Mouse (Mus musculus) kidney, embryonic 14.5 days (tissue): Measurements from ENCODE around the gene Odf2. TPM values are rescaled to one million over a fixed set of nuclear protein-coding genes. Genes with fewer than 3 reads are reported as not detected.
"Not testable (repeated sequence)": the region's sequence is repeated elsewhere in the genome, so short reads cannot be mapped to it uniquely, and the experiment has no call there.

Experiments used
- ATAC-seq: fragments of 200-750 bp; cut with Nextera tagmentation; 2 replicates; pipeline ENCODE4 v1.8.0; 2017; ENCODE audit warnings: moderate number of reproducible peaks, mild to moderate bottlenecking, moderate TSS enrichment, moderate library complexity; ENCODE audit not compliant: low FRiP score, low TSS enrichment
- H3K27ac ChIP-seq: fragments of 300-500 bp; sonication (generic); 2 replicates; pipeline ENCODE4 v1.5.1; 2014; ENCODE audit warnings: low read depth, mild to moderate bottlenecking, low read length, moderate library complexity, mixed read lengths
- H3K27me3 ChIP-seq: fragments of 300-500 bp; sonication (generic); 2 replicates; pipeline ENCODE4 v1.6.1; 2014; ENCODE audit warnings: mild to moderate bottlenecking, low read length; ENCODE audit not compliant: control insufficient read depth, insufficient read depth
- H3K36me3 ChIP-seq: fragments of 300-500 bp; sonication (generic); 2 replicates; pipeline ENCODE4 v1.6.1; 2014; ENCODE audit warnings: low read length, mixed read lengths; ENCODE audit not compliant: control insufficient read depth, insufficient read depth
- H3K4me1 ChIP-seq: fragments of 300-500 bp; sonication (generic); 2 replicates; pipeline ENCODE4 v1.6.1; 2014; ENCODE audit warnings: low read length, mixed read lengths; ENCODE audit not compliant: control insufficient read depth, insufficient read depth
- H3K4me2 ChIP-seq: fragments of 300-500 bp; sonication (generic); replicated peaks from 2 replicates; pipeline ENCODE4 v1.6.1; 2014; ENCODE audit warnings: low read depth, mild to moderate bottlenecking, low read length
- H3K4me3 ChIP-seq: fragments of 300-500 bp; sonication (generic); 2 replicates; pipeline ENCODE4 v1.5.1; 2014; ENCODE audit warnings: mild to moderate bottlenecking, low read length
- H3K9ac ChIP-seq: fragments of 300-500 bp; sonication (generic); 2 replicates; pipeline ENCODE4 v1.6.1; 2014; ENCODE audit warnings: low read depth, mild to moderate bottlenecking, low read length, moderate library complexity
- H3K9me3 ChIP-seq: fragments of 300-500 bp; sonication (generic); 2 replicates; pipeline ENCODE4 v1.6.1; 2016; ENCODE audit warnings: low read length; ENCODE audit not compliant: control insufficient read depth
- WGBS: fragments of 180-500 bp; shearing (Covaris S2); extraction: QIAGEN DNeasy Blood & Tissue Kit; methylation state at CpG from one replicate; pipeline ENCODE4 v1.1.7; 2014; 5-methylcytosine and 5-hydroxymethylcytosine counted together
- polyA plus RNA-seq: library from polyadenylated mRNA; unstranded; fragments of >200 nt; fragmentation: Nextera tagmentation; extraction: Ambion mirVana; gene quantifications from 2 replicates; pipeline ENCODE4 v1.2.1, GENCODE M21; 2014

The Odf2 gene
- polyA plus RNA-seq, 1 experiment from 2014 or later = 79.9 TPM

GRCm38 (mm10) chr2:29879964-29880830 is 8.8 kb upstream of the Odf2 start:
- Histone ChIP-seq H3K9me3 (peaks cover 4% of the 10 kb centered on the region; the same call in 1 of the 2 replicates), H3K27me3 (no peaks in the 10 kb centered on the region), H3K9ac (no peak overlapping the region), H3K27ac (no peak overlapping the region), H3K4me2 (no peak overlapping the region), H3K36me3 (peaks cover 5% of the 10 kb centered on the region; the same call in 1 of the 2 replicates), H3K4me3 (no peak overlapping the region), H3K4me1 (no peaks in the 10 kb centered on the region)
- 74% methylated on average over 17 of the region's 17 CpGs for WGBS
- ATAC-seq = no peak

- not testable (repeated sequence) for H3K27ac ChIP-seq, H3K9ac ChIP-seq, H3K9me3 ChIP-seq, H3K27me3 ChIP-seq, H3K36me3 ChIP-seq, ATAC-seq, H3K4me1 ChIP-seq, H3K4me2 ChIP-seq, H3K4me3 ChIP-seq
- WGBS = 80% methylated on average over 9 of the region's 9 CpGs
Measured at GRCm38 (mm10) chr2:29886659-29887292, 2.2 kb upstream of the Odf2 start.

- peaks cover 6% of the 10 kb centered on the region for H3K4me1 ChIP-seq
- H3K4me3 ChIP-seq = peak overlapping the region; percentile 100
- peak; percentile 92 for ATAC-seq
- 1% methylated on average over 48 of the region's 61 CpGs for WGBS
- peak overlapping the region; percentile 95 for H3K4me2 ChIP-seq
- H3K36me3 ChIP-seq = peaks cover 36% of the 10 kb centered on the region
- no peaks in the 10 kb centered on the region for H3K27me3 ChIP-seq
- H3K9me3 ChIP-seq = no peaks in the 10 kb centered on the region
- H3K27ac ChIP-seq = peak overlapping the region; percentile 91
- H3K9ac ChIP-seq = peak overlapping the region; percentile 93
Measured at GRCm38 (mm10) chr2:29889991-29890833, 1.2 kb downstream of the Odf2 start.

GRCm38 (mm10) chr2:29891773-29892172 is 2.8 kb downstream of the Odf2 start:
- H3K4me3 ChIP-seq = no peak overlapping the region
- no peak overlapping the region for H3K4me2 ChIP-seq
- ATAC-seq = no peak
- H3K27me3 ChIP-seq = no peaks in the 10 kb centered on the region
- H3K9ac ChIP-seq = no peak overlapping the region
- H3K9me3 ChIP-seq = no peaks in the 10 kb centered on the region
- H3K27ac ChIP-seq = no peak overlapping the region
- peaks cover 6% of the 10 kb centered on the region for H3K4me1 ChIP-seq
- 93% methylated on average over 6 of the region's 6 CpGs for WGBS
- peaks cover 49% of the 10 kb centered on the region for H3K36me3 ChIP-seq

- ATAC-seq = no peak
- peaks cover 1% of the 10 kb centered on the region for H3K4me1 ChIP-seq
- H3K27me3 ChIP-seq = no peaks in the 10 kb centered on the region
- H3K9me3 ChIP-seq = no peaks in the 10 kb centered on the region
- H3K36me3 ChIP-seq = peaks cover 91% of the 10 kb centered on the region
- no peak overlapping the region for H3K27ac ChIP-seq
- no peak overlapping the region for H3K4me2 ChIP-seq
- H3K9ac ChIP-seq = no peak overlapping the region
- H3K4me3 ChIP-seq = no peak overlapping the region
- 92% methylated on average over 1 of the region's 1 CpGs for WGBS
Measured at GRCm38 (mm10) chr2:29896071-29896470, 7.0 kb downstream of the Odf2 start.

GRCm38 (mm10) chr2:29897366-29897765 is 8.3 kb downstream of the Odf2 start:
- no peak overlapping the region for H3K27ac ChIP-seq
- no peak overlapping the region for H3K4me2 ChIP-seq
- no peaks in the 10 kb centered on the region for H3K4me1 ChIP-seq
- no peaks in the 10 kb centered on the region for H3K9me3 ChIP-seq
- WGBS = 74% methylated on average over 2 of the region's 2 CpGs
- no peak overlapping the region for H3K4me3 ChIP-seq
- no peak for ATAC-seq
- H3K9ac ChIP-seq = no peak overlapping the region
- H3K27me3 ChIP-seq = no peaks in the 10 kb centered on the region
- peaks cover 97% of the 10 kb centered on the region for H3K36me3 ChIP-seq

GRCm38 (mm10) chr2:29898081-29898480 is 9.1 kb downstream of the Odf2 start:
- no peak overlapping the region for H3K4me3 ChIP-seq
- H3K4me2 ChIP-seq = no peak overlapping the region
- no peak overlapping the region for H3K9ac ChIP-seq
- no peaks in the 10 kb centered on the region for H3K27me3 ChIP-seq
- no peak overlapping the region for H3K27ac ChIP-seq
- H3K9me3 ChIP-seq = no peaks in the 10 kb centered on the region
- H3K36me3 ChIP-seq = peaks cover 97% of the 10 kb centered on the region
- WGBS = 100% methylated on average over 1 of the region's 1 CpGs
- no peak for ATAC-seq
- no peaks in the 10 kb centered on the region for H3K4me1 ChIP-seq

GRCm38 (mm10) chr2:29902194-29902593 is 13.2 kb downstream of the Odf2 start:
- Histone ChIP-seq H3K27me3 (no peaks in the 10 kb centered on the region), H3K4me2 (no peak overlapping the region), H3K4me1 (no peaks in the 10 kb centered on the region), H3K36me3 (peaks cover 99% of the 10 kb centered on the region), H3K9me3 (no peaks in the 10 kb centered on the region), H3K9ac (no peak overlapping the region), H3K27ac (no peak overlapping the region), H3K4me3 (no peak overlapping the region)
- no peak for ATAC-seq
- WGBS = 92% methylated on average over 10 of the region's 10 CpGs
